Mouse (Mus musculus) hindbrain, postnatal 0 days (tissue): ENCODE measurements around the gene Upf2. TPM values are rescaled to one million over a fixed set of nuclear protein-coding genes. Genes with fewer than 3 reads are reported as not detected.

Experiments
- ATAC-seq: fragments of 200-750 bp; cut with Nextera tagmentation; 2 replicates; pipeline ENCODE4 v1.8.0; 2017; ENCODE audit warnings: mild to moderate bottlenecking, moderate TSS enrichment, moderate library complexity
- DNase-seq: peaks from one replicate; pipeline ENCODE4 v3.0.0-alpha.2; 2015; ENCODE audit warnings: low spot score
- H3K27ac ChIP-seq: fragments of 300-500 bp; sonication (generic); 2 replicates; pipeline ENCODE4 v1.5.1; 2014; ENCODE audit warnings: mild to moderate bottlenecking
- H3K27me3 ChIP-seq: fragments of 300-500 bp; sonication (generic); 2 replicates; pipeline ENCODE4 v1.6.1; 2014; ENCODE audit warnings: low read length, mixed read lengths; ENCODE audit not compliant: insufficient read depth
- H3K36me3 ChIP-seq: fragments of 300-500 bp; sonication (generic); 2 replicates; pipeline ENCODE4 v1.6.1; 2014; ENCODE audit warnings: low read length, mixed read lengths; ENCODE audit not compliant: insufficient read depth
- H3K4me1 ChIP-seq: fragments of 300-500 bp; sonication (generic); 2 replicates; pipeline ENCODE4 v1.6.1; 2014; ENCODE audit warnings: antibody characterized with exemption, low read length, mixed read lengths; ENCODE audit not compliant: insufficient read depth
- H3K4me2 ChIP-seq: fragments of 300-500 bp; sonication (generic); 2 replicates; pipeline ENCODE4 v1.6.1; 2014; ENCODE audit warnings: low read depth, mild to moderate bottlenecking, low read length, moderate library complexity, mixed read lengths
- H3K4me3 ChIP-seq: fragments of 300-500 bp; sonication (generic); 2 replicates; pipeline ENCODE4 v1.5.1; 2014; ENCODE audit warnings: low read length
- H3K9ac ChIP-seq: fragments of 300-500 bp; sonication (generic); replicated peaks from 2 replicates; pipeline ENCODE4 v1.6.1; 2014; ENCODE audit warnings: mild to moderate bottlenecking, low read length, moderate library complexity, mixed read lengths
- H3K9me3 ChIP-seq: fragments of 300-500 bp; sonication (generic); 2 replicates; pipeline ENCODE4 v1.6.1; 2016; ENCODE audit warnings: low read length, mixed read lengths
- CTCF ChIP-seq: IDR thresholded peaks from 2 replicates; pipeline ENCODE4 v1.5.1; 2016; ENCODE audit warnings: antibody characterized with exemption, control low read depth, low read depth
- WGBS: fragments of 180-500 bp; shearing (Covaris S2); extraction: QIAGEN DNeasy Blood & Tissue Kit; methylation state at CpG from one replicate; pipeline ENCODE4 v1.1.7; 2014; 5-methylcytosine and 5-hydroxymethylcytosine counted together
- polyA plus RNA-seq: library from polyadenylated mRNA; unstranded; fragments of >200 nt; fragmentation: Nextera tagmentation; extraction: Ambion mirVana; gene quantifications from 2 replicates; pipeline ENCODE4 v1.2.1, GENCODE M21; 2015
- total RNA-seq: library from RNA; depleted of rRNA; stranded (reverse); fragments of >200 nt; gene quantifications from 2 replicates; pipeline ENCODE4 v1.2.3, GENCODE M21; 2014

Upf2 gene
- total and polyA plus RNA-seq, 2 experiments from 2014 or later = 4.3 to 6.2 TPM

GRCm38 (mm10) chr2:5927481-5927880, 23.8 kb upstream of the Upf2 start:
- Histone ChIP-seq H3K36me3 (peaks cover 25% of the 10 kb centered on the region), H3K9ac (no peak overlapping the region)
- WGBS = 97% methylated on average over 5 of the region's 5 CpGs

GRCm38 (mm10) chr2:5929793-5930192, 21.5 kb upstream of the Upf2 start:
- DNase-seq (no peak), ATAC-seq (no peak)
- no peaks in the 10 kb centered on the region for H3K9me3 ChIP-seq

More at GRCm38 (mm10) chr2:5927481-5927880, 23.8 kb upstream of the Upf2 start:
- Histone ChIP-seq H3K27me3 (no peaks in the 10 kb centered on the region), H3K4me3 (no peak overlapping the region), H3K4me2 (no peak overlapping the region), H3K4me1 (no peaks in the 10 kb centered on the region), H3K27ac (no peak overlapping the region), H3K9me3 (no peaks in the 10 kb centered on the region)
- ATAC-seq (no peak), DNase-seq (no peak)
- no peak for TF ChIP-seq CTCF

DNA sequence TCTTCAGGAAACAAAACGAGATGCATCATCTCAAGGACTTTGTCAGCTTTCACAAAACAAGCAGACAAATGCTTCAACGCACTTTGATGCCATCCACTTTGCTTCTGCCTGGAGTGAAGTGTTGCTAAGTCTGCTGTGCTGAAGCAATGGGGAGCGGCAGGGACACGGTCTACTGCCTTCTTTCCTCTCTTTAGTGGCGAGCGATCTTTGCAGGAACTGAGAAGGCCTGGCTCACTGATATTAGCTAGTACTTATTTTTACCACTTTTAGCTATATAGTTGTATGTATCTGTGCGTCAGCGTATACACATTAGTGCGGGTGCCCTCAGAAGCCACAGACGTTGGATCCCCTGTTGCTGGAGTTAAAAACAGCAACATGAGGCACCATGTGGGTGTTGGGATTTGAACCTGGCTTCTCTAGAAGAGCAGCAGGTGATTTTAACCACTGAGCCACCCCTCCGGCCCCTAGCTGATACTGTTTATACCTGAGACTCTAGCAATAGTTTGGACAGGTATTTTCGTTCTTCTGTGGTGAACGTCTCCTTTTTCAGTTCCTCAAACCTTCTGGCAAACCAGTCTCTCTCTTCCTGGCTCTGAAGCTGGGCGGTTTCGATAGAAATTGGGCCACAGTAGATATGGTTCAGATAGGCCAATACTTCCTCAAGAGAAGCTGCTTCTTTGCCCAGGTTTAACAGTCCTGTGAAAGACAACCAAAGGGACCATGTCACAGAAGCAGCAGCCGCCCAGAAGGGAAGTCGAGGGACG, 20.8 kb upstream of the Upf2 start:
- Histone ChIP-seq H3K9ac (no peak overlapping the region), H3K4me3 (no peak overlapping the region), H3K4me1 (no peaks in the 10 kb centered on the region), H3K4me2 (no peak overlapping the region), H3K27ac (no peak overlapping the region), H3K36me3 (peaks cover 25% of the 10 kb centered on the region), H3K27me3 (no peaks in the 10 kb centered on the region), H3K9me3 (no peaks in the 10 kb centered on the region)
- WGBS = 87% methylated on average over 18 of the region's 18 CpGs
- no peak for TF ChIP-seq CTCF
- DNase-seq (no peak), ATAC-seq (no peak)

More at GRCm38 (mm10) chr2:5929793-5930192, 21.5 kb upstream of the Upf2 start:
- TF ChIP-seq CTCF = no peak
- 94% methylated on average over 5 of the region's 5 CpGs for WGBS
- Histone ChIP-seq H3K27me3 (no peaks in the 10 kb centered on the region), H3K4me1 (no peaks in the 10 kb centered on the region), H3K4me2 (no peak overlapping the region), H3K4me3 (no peak overlapping the region), H3K36me3 (peaks cover 25% of the 10 kb centered on the region), H3K27ac (no peak overlapping the region), H3K9ac (no peak overlapping the region)

- WGBS = 84% methylated on average over 5 of the region's 5 CpGs
- no peak for TF ChIP-seq CTCF
These were observed 19.3 kb upstream of the Upf2 start for GRCm38 (mm10) chr2:5931938-5932337.

DNA sequence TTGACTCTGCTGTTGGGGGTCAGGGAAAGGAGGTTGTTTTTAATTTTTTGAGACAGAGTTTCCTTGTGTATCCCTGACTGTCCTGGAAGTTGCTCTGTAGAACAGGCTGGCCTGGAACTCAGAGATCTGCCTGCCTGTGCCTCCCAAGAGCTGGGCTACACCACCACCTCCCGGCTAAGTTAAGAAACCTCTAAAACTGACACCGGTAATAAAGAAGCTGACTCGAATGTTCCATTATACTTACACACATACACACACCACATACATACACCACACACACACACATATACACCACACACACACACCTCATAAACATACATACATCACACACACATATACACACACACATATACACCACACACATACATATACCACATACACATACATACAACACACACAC, 16.3 kb upstream of the Upf2 start:
- H3K9me3 ChIP-seq = no peaks in the 10 kb centered on the region
- TF ChIP-seq CTCF = no peak
- DNase-seq = no peak
- H3K27ac ChIP-seq = no peak overlapping the region
- H3K9ac ChIP-seq = no peak overlapping the region
- no peak for ATAC-seq
- no peaks in the 10 kb centered on the region for H3K4me1 ChIP-seq
- peaks cover 4% of the 10 kb centered on the region; the same call in 1 of the 2 replicates for H3K36me3 ChIP-seq
- no peaks in the 10 kb centered on the region for H3K27me3 ChIP-seq
- H3K4me3 ChIP-seq = no peak overlapping the region
- WGBS = 96% methylated on average over 3 of the region's 3 CpGs
- H3K4me2 ChIP-seq = no peak overlapping the region

More at GRCm38 (mm10) chr2:5931938-5932337, 19.3 kb upstream of the Upf2 start:
- no peaks in the 10 kb centered on the region for H3K9me3 ChIP-seq
- H3K9ac ChIP-seq = no peak overlapping the region
- H3K36me3 ChIP-seq = peaks cover 24% of the 10 kb centered on the region
- no peak overlapping the region for H3K4me3 ChIP-seq
- no peak overlapping the region for H3K27ac ChIP-seq
- no peak for DNase-seq
- no peak for ATAC-seq
- no peaks in the 10 kb centered on the region for H3K27me3 ChIP-seq
- H3K4me2 ChIP-seq = no peak overlapping the region
- no peaks in the 10 kb centered on the region for H3K4me1 ChIP-seq

GRCm38 (mm10) chr2:5936068-5936467, 15.2 kb upstream of the Upf2 start:
- Histone ChIP-seq H3K27me3 (no peaks in the 10 kb centered on the region), H3K4me1 (no peaks in the 10 kb centered on the region), H3K9ac (no peak overlapping the region), H3K36me3 (no peaks in the 10 kb centered on the region), H3K4me2 (no peak overlapping the region), H3K4me3 (no peak overlapping the region), H3K9me3 (no peaks in the 10 kb centered on the region), H3K27ac (no peak overlapping the region)
- DNase-seq (no peak), ATAC-seq (no peak)
- WGBS = 81% methylated on average over 6 of the region's 6 CpGs
- TF ChIP-seq CTCF = no peak

DNA sequence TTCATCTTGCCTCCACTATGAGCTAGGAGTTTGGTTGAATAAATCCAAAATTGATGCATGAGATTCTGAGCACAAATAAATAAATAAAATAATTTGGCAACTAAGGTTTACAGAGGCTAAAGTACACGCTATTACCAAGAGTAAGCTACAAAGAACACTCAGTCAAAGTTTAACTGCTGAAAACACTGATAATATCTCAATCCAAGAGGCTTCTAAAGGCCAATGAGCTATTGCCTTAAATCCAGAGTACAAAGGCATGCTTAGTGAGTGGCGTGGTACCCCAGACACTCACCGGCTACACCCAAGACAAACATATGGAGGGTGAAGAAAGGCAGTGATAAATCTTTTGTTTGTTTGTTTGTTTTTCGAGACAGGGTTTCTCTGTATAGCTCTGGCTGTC, 14.7 kb upstream of the Upf2 start:
- ATAC-seq = no peak
- no peaks in the 10 kb centered on the region for H3K36me3 ChIP-seq
- no peak for TF ChIP-seq CTCF

More for the DNA sequence above, 14.7 kb upstream of the Upf2 start:
- H3K9ac ChIP-seq = no peak overlapping the region
- no peak overlapping the region for H3K4me2 ChIP-seq
- DNase-seq = no peak
- H3K9me3 ChIP-seq = no peaks in the 10 kb centered on the region
- H3K27me3 ChIP-seq = no peaks in the 10 kb centered on the region
- 92% methylated on average over 4 of the region's 4 CpGs for WGBS
- no peak overlapping the region for H3K27ac ChIP-seq
- H3K4me3 ChIP-seq = no peak overlapping the region
- H3K4me1 ChIP-seq = no peaks in the 10 kb centered on the region
